Mouse (Mus musculus) spleen, adult 12 weeks (tissue): ENCODE results near the gene Abca1.
A peak's percentile ranks its signal among the peaks of the same experiment; 100 is the strongest.

Source experiments
- DNase-seq: peaks from one replicate; pipeline ENCODE4 v3.0.0; 2022; ENCODE audit warnings: low spot score

The Abca1 gene

GRCm38 (mm10) chr4:53086636-53087035 lies 73.1 kb downstream of the Abca1 start:
- no peak for DNase-seq

DNA sequence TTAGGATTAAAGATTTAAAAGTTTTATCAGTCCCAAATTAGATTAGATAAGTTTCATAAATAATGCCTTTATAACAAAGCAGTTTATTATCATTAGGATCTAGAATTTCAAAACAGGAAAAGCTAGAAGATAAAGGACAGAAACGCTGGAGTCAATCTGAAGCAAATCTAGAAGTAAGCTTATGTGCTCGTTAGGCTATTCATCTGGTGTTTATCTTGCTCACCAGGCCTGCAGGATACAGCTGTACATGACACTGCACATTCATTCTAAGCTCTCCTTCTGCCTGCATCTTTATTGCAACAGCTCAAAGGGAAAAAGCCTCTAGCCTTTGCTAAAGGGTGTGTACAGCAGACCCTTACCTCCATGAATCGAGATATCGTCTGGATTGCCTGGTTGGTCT lies 74.1 kb downstream of the Abca1 start:
- no peak for DNase-seq

DNA sequence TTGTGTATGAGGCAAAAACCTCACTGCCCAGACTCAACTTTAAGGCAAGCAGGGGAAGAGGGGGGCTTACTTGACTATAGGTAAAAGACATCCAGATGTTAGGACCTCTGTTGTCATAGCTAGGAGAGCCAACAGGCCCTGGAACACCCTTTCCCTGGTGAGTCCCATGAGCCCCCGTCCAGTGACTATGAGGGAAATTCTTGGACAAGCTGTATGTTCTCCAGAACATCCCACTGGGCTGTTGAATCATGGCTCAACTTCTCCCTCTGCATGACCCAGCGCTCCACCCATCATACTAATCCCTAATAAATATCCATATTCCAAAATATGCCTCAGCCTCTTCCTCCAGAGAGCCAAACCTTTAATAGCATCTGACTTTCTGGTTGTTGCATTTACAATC lies 76.6 kb downstream of the Abca1 start:
- DNase-seq = no peak

GRCm38 (mm10) chr4:53082451-53082850 lies 77.2 kb downstream of the Abca1 start:
- DNase-seq = no peak

GRCm38 (mm10) chr4:53081851-53082250 lies 77.8 kb downstream of the Abca1 start:
- DNase-seq = no peak

GRCm38 (mm10) chr4:53080290-53080689 lies 79.4 kb downstream of the Abca1 start:
- no peak for DNase-seq

- DNase-seq = no peak
Measured at GRCm38 (mm10) chr4:53078793-53079310, 80.8 kb downstream of the Abca1 start.

DNA sequence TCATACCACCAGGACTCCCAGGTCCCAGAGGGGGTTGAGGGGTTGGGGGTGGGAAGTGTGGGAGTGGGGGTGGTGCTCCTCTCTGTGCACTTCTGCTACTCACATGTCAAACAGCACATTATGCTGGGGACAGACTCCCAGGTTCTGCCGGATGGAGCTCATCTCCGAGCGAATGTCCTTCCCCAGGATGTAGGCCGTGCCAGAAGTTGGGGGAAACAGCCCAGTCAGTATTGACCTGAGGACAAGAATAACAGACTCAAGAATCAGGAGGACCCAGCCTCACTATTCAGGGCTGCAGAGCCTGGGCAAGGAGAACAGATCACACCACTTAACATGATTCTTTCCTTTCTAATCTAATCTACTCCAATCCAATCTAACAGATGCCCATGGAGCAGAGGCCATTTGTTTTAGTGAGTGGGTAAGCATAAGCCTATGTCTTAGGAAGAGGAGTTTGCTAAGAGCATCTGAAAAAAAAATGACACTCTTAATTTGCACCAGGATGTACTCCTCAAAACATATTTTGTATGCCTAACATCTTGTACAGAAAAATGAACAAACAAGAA lies 82.8 kb downstream of the Abca1 start:
- no peak for DNase-seq

DNA sequence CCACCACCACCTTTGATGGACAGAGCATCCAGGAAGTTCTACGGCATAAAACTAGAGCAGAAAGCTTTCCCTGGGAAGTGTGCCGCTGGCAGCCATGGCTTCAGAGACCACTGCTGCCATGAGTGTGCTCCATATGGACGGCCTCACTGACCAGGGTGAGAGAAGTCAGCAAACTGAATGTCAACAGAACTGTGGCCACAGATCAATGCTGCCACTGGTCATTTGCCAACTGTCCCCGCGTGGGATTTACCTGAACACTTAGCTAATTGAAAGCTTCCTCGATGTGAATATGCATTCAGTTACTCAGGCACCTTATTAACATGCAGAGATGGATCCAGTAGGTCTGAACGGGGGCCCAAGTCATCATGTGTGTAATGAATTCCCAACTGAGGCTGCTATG lies 86.7 kb downstream of the Abca1 start:
- DNase-seq = no peak

GRCm38 (mm10) chr4:53062301-53063008 lies 97.2 kb downstream of the Abca1 start:
- DNase-seq = no peak

DNA sequence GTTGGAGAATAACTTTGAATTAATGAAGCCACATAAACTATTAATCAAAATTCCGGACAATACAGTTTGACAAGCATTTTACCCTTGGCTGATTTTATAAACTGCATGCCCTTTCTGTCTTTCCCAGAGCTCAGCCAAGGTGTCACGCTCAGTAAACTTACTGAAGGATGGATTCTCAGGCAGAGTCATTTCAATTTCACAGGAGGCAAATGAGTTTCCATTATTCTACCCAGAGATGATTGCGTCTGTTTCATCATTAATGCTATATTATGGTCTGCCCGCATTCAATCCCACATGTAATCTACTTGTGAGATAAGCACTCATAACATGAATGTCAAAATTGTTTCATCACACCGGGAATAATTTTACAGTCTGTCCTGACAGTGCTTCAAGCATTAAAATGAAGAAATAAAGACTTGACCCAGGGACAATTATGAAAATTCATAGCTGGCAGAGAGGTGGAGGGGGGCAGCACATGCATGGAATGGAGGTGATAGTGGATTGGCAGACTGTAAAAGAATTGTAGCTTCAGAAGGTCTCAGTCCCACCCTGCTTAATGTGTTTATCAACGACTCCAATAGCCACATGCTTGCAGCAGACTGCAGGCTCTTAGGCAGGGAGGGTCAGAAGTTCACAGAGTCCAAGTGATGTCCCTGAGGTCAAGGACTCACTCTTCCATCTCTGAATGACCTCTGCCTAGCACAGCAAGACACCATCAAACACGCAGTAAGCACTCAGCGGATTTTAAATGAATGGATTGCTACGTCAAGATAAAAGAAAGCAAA lies 113.3 kb downstream of the Abca1 start:
- no peak for DNase-seq

DNA sequence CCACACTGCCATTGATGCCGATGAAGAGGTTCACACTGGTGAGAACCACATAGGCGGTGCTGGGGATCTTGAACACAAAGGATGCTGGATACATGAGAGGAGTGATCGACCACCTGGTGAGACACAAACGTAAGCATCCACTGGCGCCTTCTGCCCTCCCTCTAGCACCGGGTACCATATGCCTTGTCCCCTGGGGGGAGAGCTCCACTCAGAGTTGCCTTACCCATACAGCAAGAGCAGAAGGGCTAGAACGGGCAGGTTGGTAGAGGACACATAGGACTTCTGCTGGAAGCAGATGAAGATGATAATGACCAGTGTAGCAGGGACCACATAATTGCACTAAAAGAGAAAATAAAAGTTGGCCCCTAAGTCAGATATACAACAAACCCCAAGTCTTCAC lies 113.9 kb downstream of the Abca1 start:
- DNase-seq = no peak

- no peak for DNase-seq
Measured at GRCm38 (mm10) chr4:53043819-53044218, 115.9 kb downstream of the Abca1 start.

DNA sequence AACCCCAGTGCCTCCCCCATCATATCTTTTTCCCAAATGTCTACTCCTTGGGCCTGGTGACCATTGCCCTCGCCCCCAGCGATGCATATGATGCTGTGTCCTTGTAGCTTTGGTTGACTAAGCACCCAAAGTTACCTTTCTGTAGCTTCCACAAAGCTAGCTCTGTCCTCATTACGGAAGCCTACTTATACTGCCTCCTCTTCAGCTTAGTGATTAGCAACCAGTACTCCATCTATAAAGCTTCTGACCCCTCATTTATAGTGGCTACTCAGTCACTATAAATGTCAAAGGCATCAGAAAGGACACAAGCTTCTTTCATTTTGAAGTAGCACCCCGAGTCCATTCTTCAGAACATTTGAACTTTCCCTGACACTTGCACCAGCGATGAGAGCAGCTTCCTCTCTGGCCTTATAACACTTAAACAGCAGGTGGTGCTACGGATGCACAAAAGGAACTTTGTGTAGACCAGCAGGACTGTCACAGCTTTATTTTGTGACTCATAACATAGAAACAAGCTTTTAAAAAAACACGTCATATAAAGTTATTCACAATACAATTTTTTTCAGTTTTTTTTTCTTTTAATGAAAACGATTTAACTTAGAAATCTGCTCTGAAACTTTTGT lies 129.3 kb downstream of the Abca1 start:
- no peak for DNase-seq

- no peak for DNase-seq
Measured at GRCm38 (mm10) chr4:53027811-53028210, 131.9 kb downstream of the Abca1 start.

GRCm38 (mm10) chr4:53024397-53024796 lies 135.3 kb downstream of the Abca1 start:
- no peak for DNase-seq

- no peak for DNase-seq
Measured at GRCm38 (mm10) chr4:53023189-53023925, 136.3 kb downstream of the Abca1 start.

DNA sequence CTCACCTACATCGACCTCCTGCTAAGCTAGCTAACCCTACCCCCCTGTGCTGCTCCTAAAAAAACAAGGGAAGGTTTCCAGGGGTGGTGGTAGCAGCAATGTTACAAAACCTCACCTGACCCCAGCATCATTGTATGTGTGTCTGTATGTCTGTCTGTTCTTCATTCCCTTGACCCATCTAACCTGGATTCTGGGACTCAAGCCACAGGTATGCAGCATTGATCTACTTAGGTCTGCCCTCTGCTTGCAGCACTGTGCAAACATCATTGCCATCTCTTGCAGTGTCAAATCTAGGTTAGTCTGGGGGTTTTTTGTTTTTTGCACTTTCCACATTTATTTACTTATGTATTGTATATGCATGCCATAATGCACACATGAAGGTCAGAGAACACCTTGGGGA lies 141.3 kb downstream of the Abca1 start:
- DNase-seq = no peak

DNA sequence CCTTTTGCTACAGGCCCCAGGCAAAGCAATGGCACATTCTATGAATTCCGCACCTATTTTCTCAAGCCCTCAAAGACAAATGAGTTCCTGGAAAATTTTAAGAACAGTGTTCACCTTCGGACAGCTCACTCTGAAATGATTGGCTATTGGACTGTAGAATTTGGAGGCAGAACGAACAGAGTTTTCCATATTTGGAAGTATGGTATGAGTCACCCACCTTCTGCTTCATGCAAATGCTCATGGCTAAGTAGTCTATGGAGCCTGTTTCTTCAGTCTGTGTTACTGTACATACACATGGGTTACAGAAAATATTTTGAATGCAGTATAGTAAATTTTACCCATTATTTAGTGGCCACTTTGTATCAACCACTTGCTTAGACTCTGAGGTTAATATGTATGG lies 144.7 kb downstream of the Abca1 start:
- no peak for DNase-seq

- DNase-seq = no peak
Measured at GRCm38 (mm10) chr4:53014421-53014820, 145.3 kb downstream of the Abca1 start.

GRCm38 (mm10) chr4:53011732-53012361 lies 147.8 kb downstream of the Abca1 start, which contains the start of gene Nipsnap3b:
TSS of gene Nipsnap3b (plus strand) at chr4:53011880.
- peak; percentile 89 for DNase-seq
